Mouse (Mus musculus) MEL (cell line): ENCODE results near the gene Rcl1. TPM values are rescaled to one million over a fixed set of nuclear protein-coding genes. Genes with fewer than 3 reads are reported as not detected.

Experiments
- DNase-seq: peaks from one replicate; pipeline ENCODE4 v3.0.0; 2011; ENCODE audit warnings: low read depth, low spot score
- H3K27ac ChIP-seq: 2 replicates; pipeline ENCODE4 v1.5.1; 2012; ENCODE audit warnings: low read depth, mild to moderate bottlenecking, control low read depth, low read length, moderate library complexity; ENCODE audit not compliant: control insufficient read depth
- H3K27me3 ChIP-seq, 2 experiments: fragments of 150-350 bp in 1 of 2; sonication (generic) in 1 of 2; 2 replicates each; pipeline ENCODE4 v1.6.1; 2012; ENCODE audit warnings: low read length in 2 of 2, mild to moderate bottlenecking in 2 of 2, improper control_type of control experiment in 1 of 2, moderate library complexity in 1 of 2; ENCODE audit not compliant: insufficient read depth in 2 of 2, control insufficient read depth in 1 of 2
- H3K36me3 ChIP-seq, 2 experiments: 2 replicates each; pipeline ENCODE4 v1.6.1; 2012 to 2014; ENCODE audit warnings: low read length in 2 of 2, improper control_type of control experiment in 1 of 2, inconsistent platforms in 1 of 2, mild to moderate bottlenecking in 1 of 2; ENCODE audit not compliant: insufficient read depth in 2 of 2, control insufficient read depth in 1 of 2
- H3K4me1 ChIP-seq, 2 experiments: fragments of 150-350 bp in 1 of 2; sonication (generic) in 1 of 2; 2 replicates each; pipeline ENCODE4 v1.6.1; 2012; ENCODE audit warnings: low read length in 2 of 2, improper control_type of control experiment in 1 of 2, mild to moderate bottlenecking in 1 of 2; ENCODE audit not compliant: insufficient read depth in 2 of 2, control insufficient read depth in 1 of 2
- H3K4me3 ChIP-seq, 2 experiments: fragments of 150-350 bp in 1 of 2; sonication (generic) in 1 of 2; 2 replicates each; pipeline ENCODE4 v1.5.1; 2012; ENCODE audit warnings: low read depth in 2 of 2, low read length in 2 of 2, mild to moderate bottlenecking in 2 of 2, moderate library complexity in 2 of 2, control low read depth in 1 of 2, improper control_type of control experiment in 1 of 2; ENCODE audit not compliant: control insufficient read depth in 1 of 2, insufficient read depth in 1 of 2
- H3K79me2 ChIP-seq: 2 replicates; pipeline ENCODE4 v1.6.1; 2012; ENCODE audit warnings: mild to moderate bottlenecking, low read length, moderate library complexity; ENCODE audit not compliant: control insufficient read depth, poor library complexity, insufficient read depth
- H3K9ac ChIP-seq: 2 replicates; pipeline ENCODE4 v1.6.1; 2012; ENCODE audit warnings: low read depth, mild to moderate bottlenecking, control low read depth, low read length, moderate library complexity; ENCODE audit not compliant: control insufficient read depth, poor library complexity, severe bottlenecking
- H3K9me3 ChIP-seq: fragments of 150-350 bp; sonication (generic); replicated peaks from 2 replicates; pipeline ENCODE4 v1.6.1; 2012; ENCODE audit warnings: mild to moderate bottlenecking, low read length, improper control_type of control experiment, moderate library complexity; ENCODE audit not compliant: insufficient read depth
- CHD1 ChIP-seq: IDR thresholded peaks from 2 replicates; pipeline ENCODE4 v1.6.1; 2012; ENCODE audit warnings: low read depth, mild to moderate bottlenecking, inconsistent platforms, low read length, improper control_type of control experiment
- CTCF ChIP-seq, 3 experiments: IDR thresholded peaks in 2 of 3; conservative IDR thresholded peaks in 1 of 3; 2 replicates each; pipeline ENCODE4 v1.5.1; 2011 to 2012; ENCODE audit warnings: low read length in 3 of 3, low read depth in 2 of 3, mild to moderate bottlenecking in 2 of 3, improper control_type of control experiment in 1 of 3, inconsistent platforms in 1 of 3, mixed read lengths in 1 of 3, moderate library complexity in 1 of 3; ENCODE audit not compliant: control insufficient read depth in 1 of 3, insufficient read depth in 1 of 3, poor library complexity in 1 of 3, severe bottlenecking in 1 of 3
- E2F4 ChIP-seq: IDR thresholded peaks from 2 replicates; pipeline ENCODE4 v1.6.1; 2011; ENCODE audit warnings: low read depth, low read length, improper control_type of control experiment, borderline replicate concordance
- EP300 ChIP-seq, 2 experiments: IDR thresholded peaks; 2 replicates each; pipeline ENCODE4 v1.6.1; 2011; ENCODE audit warnings: improper control_type of control experiment in 2 of 2, low read length in 2 of 2, low read depth in 1 of 2, mild to moderate bottlenecking in 1 of 2
- ETS1 ChIP-seq: IDR thresholded peaks from 2 replicates; pipeline ENCODE4 v1.6.1; 2012; ENCODE audit warnings: low read depth, mild to moderate bottlenecking, inconsistent platforms, low read length, improper control_type of control experiment, moderate library complexity
- GATA1 ChIP-seq: IDR thresholded peaks from 2 replicates; pipeline ENCODE4 v1.6.1; 2011; ENCODE audit warnings: low read depth, low read length, improper control_type of control experiment
- JUND ChIP-seq: IDR thresholded peaks from 2 replicates; pipeline ENCODE4 v1.6.1; 2011; ENCODE audit warnings: low read depth, mild to moderate bottlenecking, improper control_type of control experiment, low read length
- KAT2A ChIP-seq: conservative IDR thresholded peaks from 2 replicates; pipeline ENCODE4 v1.6.1; 2012; ENCODE audit warnings: low read depth, low read length, improper control_type of control experiment, inconsistent platforms
- MAX ChIP-seq: IDR thresholded peaks from 2 replicates; pipeline ENCODE4 v1.6.1; 2011; ENCODE audit warnings: low read length, improper control_type of control experiment
- MAZ ChIP-seq: IDR thresholded peaks from 2 replicates; pipeline ENCODE4 v1.6.1; 2012; ENCODE audit warnings: low read depth, mild to moderate bottlenecking, inconsistent platforms, low read length, improper control_type of control experiment
- MXI1 ChIP-seq: IDR thresholded peaks from 2 replicates; pipeline ENCODE4 v1.6.1; 2011; ENCODE audit warnings: mild to moderate bottlenecking, low read depth, low read length, improper control_type of control experiment
- MYB ChIP-seq: IDR thresholded peaks from 2 replicates; pipeline ENCODE4 v1.6.1; 2011; ENCODE audit warnings: mild to moderate bottlenecking, low read depth, low read length, improper control_type of control experiment
- POLR2A ChIP-seq, 2 experiments: IDR thresholded peaks; 2 replicates each; pipeline ENCODE4 v1.6.1; 2011 to 2012; ENCODE audit warnings: low read length in 2 of 2, mild to moderate bottlenecking in 2 of 2, control low read depth in 1 of 2, improper control_type of control experiment in 1 of 2, low read depth in 1 of 2, moderate library complexity in 1 of 2; ENCODE audit not compliant: control insufficient read depth in 1 of 2, insufficient read depth in 1 of 2, poor library complexity in 1 of 2
- POLR2AphosphoS2 ChIP-seq: IDR thresholded peaks from 2 replicates; pipeline ENCODE4 v1.6.1; 2011; ENCODE audit warnings: low read length, improper control_type of control experiment
- RCOR1 ChIP-seq: IDR thresholded peaks from 2 replicates; pipeline ENCODE4 v1.6.1; 2012; ENCODE audit warnings: low read depth, mild to moderate bottlenecking, inconsistent platforms, low read length, improper control_type of control experiment
- SIN3A ChIP-seq: IDR thresholded peaks from 2 replicates; pipeline ENCODE4 v1.6.1; 2012; ENCODE audit warnings: low read length, improper control_type of control experiment, inconsistent platforms
- SMC3 ChIP-seq: IDR thresholded peaks from 2 replicates; pipeline ENCODE4 v1.6.1; 2011; ENCODE audit warnings: low read depth, low read length, improper control_type of control experiment
- TBP ChIP-seq: IDR thresholded peaks from 2 replicates; pipeline ENCODE4 v1.8.0; 2011; ENCODE audit warnings: low read depth, low read length, improper control_type of control experiment
- UBTF ChIP-seq: IDR thresholded peaks from 2 replicates; pipeline ENCODE4 v1.6.1; 2012; ENCODE audit warnings: low read depth, mild to moderate bottlenecking, inconsistent platforms, low read length, improper control_type of control experiment, moderate library complexity, borderline replicate concordance; ENCODE audit not compliant: insufficient read depth
- USF2 ChIP-seq, 2 experiments: IDR thresholded peaks; 2 replicates each; pipeline ENCODE4 v1.6.1; 2011 to 2012; ENCODE audit warnings: improper control_type of control experiment in 2 of 2, low read length in 2 of 2, borderline replicate concordance in 1 of 2, inconsistent platforms in 1 of 2, low read depth in 1 of 2, mild to moderate bottlenecking in 1 of 2; ENCODE audit not compliant: insufficient read depth in 1 of 2
- ZC3H11A ChIP-seq: IDR thresholded peaks from 2 replicates; pipeline ENCODE4 v1.6.1; 2012; ENCODE audit warnings: low read depth, mild to moderate bottlenecking, inconsistent platforms, low read length, improper control_type of control experiment
- ZKSCAN1 ChIP-seq: IDR thresholded peaks from 2 replicates; pipeline ENCODE4 v1.6.1; 2012; ENCODE audit warnings: low read depth, mild to moderate bottlenecking, inconsistent platforms, low read length, improper control_type of control experiment, moderate library complexity
- ZNF384 ChIP-seq: IDR thresholded peaks from 2 replicates; pipeline ENCODE4 v1.6.1; 2012; ENCODE audit warnings: low read depth, mild to moderate bottlenecking, inconsistent platforms, low read length, improper control_type of control experiment
- polyA plus RNA-seq, 2 experiments: library from polyadenylated mRNA; stranded (reverse) in 1 of 2; unstranded in 1 of 2; fragments of >175 nt in 1 of 2; fragments of >200 nt in 1 of 2; gene quantifications; 2 replicates each; pipeline versions ENCODE4 v1.2.1 to v1.2.4; 2012; ENCODE audit warnings: low replicate concordance in 2 of 2, low read depth in 1 of 2; ENCODE audit not compliant: insufficient read length in 2 of 2, insufficient read depth in 1 of 2, missing spikeins in 1 of 2
- total RNA-seq: library from RNA; depleted of rRNA; stranded (reverse); fragments of 300-350 nt; gene quantifications from 2 replicates; pipeline ENCODE4 v1.2.3, GENCODE M21; 2012

The Rcl1 gene
- total and polyA plus RNA-seq, 3 experiments: 86.4 to 122 TPM; not detected in 1

- Histone ChIP-seq H3K4me1 (no peaks in the 10 kb centered on the region), H3K27me3 (no peaks in the 10 kb centered on the region), H3K36me3 (no peaks in the 10 kb centered on the region; a peak in 1 of 4 replicates), H3K27ac (no peak overlapping the region), H3K9me3 (no peaks in the 10 kb centered on the region), H3K9ac (no peak overlapping the region), H3K4me3 (no peak overlapping the region), H3K79me2 (no peaks in the 10 kb centered on the region)
- no peak for DNase-seq
- TF ChIP-seq SIN3A (no peak), CTCF (IDR thresholded peaks at IDR 0.05 in 2 of 3, conservative IDR thresholded peaks at IDR 0.05 in 1 of 3; ENCODE audit: control insufficient read depth in 1 of 3, insufficient read depth in 1 of 3, low read depth in 2 of 3, low read length in 3 of 3, poor library complexity in 1 of 3, severe bottlenecking in 1 of 3) (no peak)
These were observed 48.9 kb downstream of the Rcl1 start for GRCm38 (mm10) chr19:29150038-29150437.

- Histone ChIP-seq H3K4me1 (no peaks in the 10 kb centered on the region), H3K9ac (no peak overlapping the region), H3K4me3 (no peak overlapping the region), H3K36me3 (no peaks in the 10 kb centered on the region; a peak in 1 of 4 replicates), H3K9me3 (no peaks in the 10 kb centered on the region), H3K27ac (no peak overlapping the region), H3K27me3 (no peaks in the 10 kb centered on the region), H3K79me2 (no peaks in the 10 kb centered on the region)
- TF ChIP-seq TBP (no peak), USF2 (IDR thresholded peaks at IDR 0.05; ENCODE audit: borderline replicate concordance in 1 of 2, insufficient read depth in 1 of 2, low read depth in 1 of 2, low read length in 2 of 2) (no peak), ZNF384 (peak; percentile 91)
- DNase-seq: no peak
These were observed 50.3 kb downstream of the Rcl1 start for GRCm38 (mm10) chr19:29151443-29151842.

- DNase-seq: no peak
- H3K9ac ChIP-seq: no peak overlapping the region
- peaks cover 0 to 15% of the 10 kb centered on the region in 2 experiments; a peak in 2 of 4 replicates for H3K36me3 ChIP-seq
These were observed 54.4 kb downstream of the Rcl1 start for GRCm38 (mm10) chr19:29155552-29155951.

GRCm38 (mm10) chr19:29156417-29156816, 55.2 kb downstream of the Rcl1 start:
- no peak overlapping the region for H3K4me3 ChIP-seq
- H3K4me1 ChIP-seq: peaks cover 10 to 15% of the 10 kb centered on the region in 2 experiments
- no peaks in the 10 kb centered on the region for H3K9me3 ChIP-seq
- no peak for DNase-seq
- no peak overlapping the region for H3K9ac ChIP-seq
- H3K27me3 ChIP-seq: no peaks in the 10 kb centered on the region
- peaks cover 0 to 15% of the 10 kb centered on the region in 2 experiments; a peak in 2 of 4 replicates for H3K36me3 ChIP-seq
- H3K79me2 ChIP-seq: no peaks in the 10 kb centered on the region
- H3K27ac ChIP-seq: no peak overlapping the region
- TF ChIP-seq POLR2A (IDR thresholded peaks at IDR 0.05; ENCODE audit: control insufficient read depth in 1 of 2, insufficient read depth in 1 of 2, low read depth in 1 of 2, low read length in 2 of 2, poor library complexity in 1 of 2): no peak
- TF ChIP-seq ZC3H11A: no peak
- TF ChIP-seq ZKSCAN1: no peak
- TF ChIP-seq MAZ: no peak
- TF ChIP-seq MYB: no peak
- TF ChIP-seq GATA1: no peak
- no peak for TF ChIP-seq EP300 (IDR thresholded peaks at IDR 0.05; ENCODE audit: low read depth in 1 of 2, low read length in 2 of 2)
- no peak for TF ChIP-seq CHD1
- no peak for TF ChIP-seq JUND
- no peak for TF ChIP-seq MAX
- TF ChIP-seq SMC3: no peak
- TF ChIP-seq SIN3A: no peak
- no peak for TF ChIP-seq MXI1
- TF ChIP-seq ETS1: no peak
- no peak for TF ChIP-seq KAT2A
- TF ChIP-seq ZNF384: no peak
- TF ChIP-seq E2F4: no peak

More at GRCm38 (mm10) chr19:29155552-29155951, 54.4 kb downstream of the Rcl1 start:
- TF ChIP-seq POLR2AphosphoS2 (no peak), SMC3 (no peak), RCOR1 (no peak), UBTF (no peak), GATA1 (no peak), MXI1 (no peak)
- TF ChIP-seq, all 39 proteins: peak for 0
- no peaks in the 10 kb centered on the region for H3K9me3 ChIP-seq
- H3K27me3 ChIP-seq: no peaks in the 10 kb centered on the region
- H3K79me2 ChIP-seq: no peaks in the 10 kb centered on the region
- no peak overlapping the region for H3K27ac ChIP-seq
- H3K4me3 ChIP-seq: no peak overlapping the region
- peaks cover 10 to 15% of the 10 kb centered on the region in 2 experiments for H3K4me1 ChIP-seq
